Mouse (Mus musculus) erythroid progenitor cell, adult 5-6 weeks (primary cell): ENCODE data around the gene Clasp2. TPM values are rescaled to one million over a fixed set of nuclear protein-coding genes. Genes with fewer than 3 reads are reported as not detected.

ENCODE experiments used
- total RNA-seq, 2 experiments: library from RNA; stranded (forward) in 1 of 2; stranded (reverse) in 1 of 2; fragments of 150-400 nt in 1 of 2; fragments of 186-747, 209-891 nt in 1 of 2; gene quantifications; 2 replicates each; pipeline versions ENCODE4 v1.2.3 to v1.2.4; 2015 to 2017; ENCODE audit warnings: low replicate concordance in 2 of 2

The Clasp2 gene
- total RNA-seq, 2 experiments from 2014 or later: 25.6 to 31.3 TPM

Other genes with a start within 250 kb of the Clasp2 start
- 80.4 and 109 TPM in 2 replicates for gene Pdcd6ip, start 33.2 kb upstream of the Clasp2 start, total RNA-seq (2015; ENCODE audit: low replicate concordance)
- gene Pdcd6ip, start 33.2 kb upstream of the Clasp2 start, total RNA-seq (2017; ENCODE audit: low replicate concordance): 68.8 and 102 TPM in 2 replicates
- gene Ubp1, start 189.5 kb downstream of the Clasp2 start, total RNA-seq (2015; ENCODE audit: low replicate concordance): 277 and 313 TPM in 2 replicates
- 260 and 268 TPM in 2 replicates for gene Ubp1, start 189.5 kb downstream of the Clasp2 start, total RNA-seq (2017; ENCODE audit: low replicate concordance)